ENCODE assay signal across 21 mouse cellular contexts in the genomic region with DNA sequence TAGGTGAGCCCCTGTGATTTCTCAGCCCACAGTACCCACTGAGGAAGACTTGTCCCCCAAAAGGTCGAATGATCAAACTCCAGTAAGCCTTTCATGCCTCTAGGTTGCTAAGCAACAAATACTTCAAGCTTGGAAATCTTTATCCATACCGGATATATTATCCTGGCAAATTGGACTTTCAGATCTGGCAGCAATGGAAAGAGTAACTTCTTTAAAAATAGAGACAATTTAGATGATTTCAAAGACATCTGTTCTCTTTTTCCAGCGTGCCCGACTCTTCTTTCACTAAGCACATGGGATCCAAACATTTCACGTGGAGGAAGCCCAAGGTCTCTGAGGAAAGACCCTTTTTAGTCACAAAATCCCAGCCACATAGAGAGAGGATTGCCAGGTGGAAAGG.
"Had no signal": no experiment of that assay in that cellular context is flagged by ENCODE, and none has a peak within 500 bp of the region (broad histone marks: within the 10 kb centered on the region; RNA-seq: fewer than 3 reads in every experiment).

No protein-coding gene starts in this region.

- ATAC-seq: midbrain, embryonic 16.5 days had no signal

- H3K36me3 ChIP-seq: midbrain, embryonic 10.5 days; midbrain, embryonic 12.5 days; neural tube, embryonic 13.5 days; neural tube, embryonic 15.5 days; stomach, embryonic 15.5 days had no signal

- H3K27me3 ChIP-seq: midbrain, embryonic 12.5 days; neural tube, embryonic 13.5 days; neural tube, embryonic 15.5 days; stomach, embryonic 15.5 days had no signal

- H3K9ac ChIP-seq: lung, embryonic 14.5 days; midbrain, embryonic 12.5 days; neural tube, embryonic 13.5 days; neural tube, embryonic 15.5 days; stomach, embryonic 15.5 days had no signal

- H3K4me1 ChIP-seq: midbrain, embryonic 12.5 days; neural tube, embryonic 13.5 days; neural tube, embryonic 15.5 days; stomach, embryonic 15.5 days had no signal

- H3K27ac ChIP-seq: midbrain, embryonic 10.5 days; midbrain, embryonic 12.5 days; neural tube, embryonic 13.5 days; neural tube, embryonic 15.5 days; stomach, embryonic 15.5 days; stomach, postnatal 0 days had no signal

- DNase-seq: lung, adult 18-20 months; lung, embryonic 14.5 days; lung, postnatal 10 days; lung, postnatal 4 days; midbrain, embryonic 14.5 days; retina, postnatal 1 day; right cerebral cortex, adult 18-20 months; right cerebral cortex, postnatal 25 days; right cerebral cortex, postnatal 4 days; spleen, adult 18-20 months; thymus, adult 18-20 months; thymus, postnatal 14 days; thymus, postnatal 36 days had no signal

- H3K9me3 ChIP-seq: midbrain, embryonic 10.5 days; midbrain, embryonic 12.5 days; neural tube, embryonic 13.5 days; neural tube, embryonic 15.5 days; stomach, embryonic 15.5 days had no signal

- H3K4me2 ChIP-seq: lung, embryonic 14.5 days; midbrain, embryonic 12.5 days; neural tube, embryonic 13.5 days; neural tube, embryonic 15.5 days; stomach, embryonic 15.5 days had no signal

- H3K4me3 ChIP-seq: midbrain, embryonic 10.5 days; midbrain, embryonic 12.5 days; myocyte; neural tube, embryonic 13.5 days; neural tube, embryonic 15.5 days; stomach, embryonic 15.5 days had no signal
